Mouse (Mus musculus): ENCODE measurements around the gene Cnnm2.
A peak's percentile ranks its signal among the peaks of the same experiment; 100 is the strongest.
"Not testable (repeated sequence)": the region's sequence is repeated elsewhere in the genome, so short reads cannot be mapped to it uniquely, and the experiment has no call there.

Cnnm2 gene

DNA sequence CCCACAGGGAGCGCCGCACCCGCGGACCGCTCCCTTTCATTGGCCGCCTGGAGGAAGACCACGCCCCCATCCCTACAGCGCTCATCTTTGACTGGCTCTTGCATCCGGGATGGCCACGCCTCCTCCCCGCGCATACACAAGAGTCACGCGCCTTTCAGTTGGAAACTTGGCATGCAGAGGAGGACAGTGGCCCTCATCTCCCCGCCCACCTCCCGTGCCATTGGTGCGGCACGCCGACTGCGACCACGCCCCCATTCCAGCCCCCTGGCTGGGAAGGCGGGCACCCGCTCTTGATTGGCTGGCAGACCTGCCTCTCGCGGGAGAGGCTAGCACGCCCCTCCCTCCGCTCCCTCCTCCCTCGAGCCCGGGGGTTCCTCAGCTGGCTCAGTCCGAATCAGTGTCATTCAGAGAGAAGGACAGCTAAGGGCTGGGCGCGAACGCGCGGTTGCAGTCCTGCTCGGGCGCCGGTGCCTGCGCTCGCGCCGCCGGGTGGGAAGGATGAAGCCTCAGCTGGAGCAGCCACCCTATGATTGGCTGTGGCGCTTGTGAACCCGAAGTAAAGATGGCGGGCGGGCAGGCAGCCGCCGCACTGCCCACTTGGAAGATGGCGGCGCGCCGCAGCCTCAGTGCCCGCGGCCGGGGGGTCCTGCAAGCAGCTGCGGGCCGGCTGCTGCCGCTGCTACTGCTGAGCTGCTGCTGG is at the start of gene Cnnm2:
TSS of gene Cnnm2 (plus strand) at position 350 of the 700 bp plus-strand sequence.
- DNase-seq, result peak; percentile 100

GRCm38 (mm10) chr19:46714234-46714633 is 47.2 kb upstream of the Cnnm2 start:
- no peak for DNase-seq

GRCm38 (mm10) chr19:46715016-46715415 is 46.4 kb upstream of the Cnnm2 start:
- no peak for DNase-seq

DNA sequence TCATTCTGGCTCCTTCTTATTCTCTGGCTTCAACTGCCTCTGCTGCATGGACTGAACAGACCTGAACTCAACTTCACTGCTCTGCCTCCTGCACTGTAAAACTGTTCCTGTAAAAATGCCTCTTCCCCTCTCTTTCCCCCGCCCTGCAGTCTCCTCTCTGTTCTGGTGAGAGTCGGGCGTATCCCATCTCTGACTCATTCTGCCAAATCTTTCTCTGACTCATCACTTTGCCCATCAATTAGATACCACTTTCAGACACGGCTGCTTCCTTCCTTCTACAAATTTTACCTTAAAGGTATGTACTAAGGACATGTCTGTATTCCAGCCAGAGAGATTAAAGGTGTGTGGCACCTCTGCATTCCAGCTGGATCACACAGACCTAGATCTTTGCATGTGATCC is 43.2 kb upstream of the Cnnm2 start:
- DNase-seq, result no peak

- no peak for DNase-seq
Measured at GRCm38 (mm10) chr19:46724411-46724810, 37.0 kb upstream of the Cnnm2 start.

DNA sequence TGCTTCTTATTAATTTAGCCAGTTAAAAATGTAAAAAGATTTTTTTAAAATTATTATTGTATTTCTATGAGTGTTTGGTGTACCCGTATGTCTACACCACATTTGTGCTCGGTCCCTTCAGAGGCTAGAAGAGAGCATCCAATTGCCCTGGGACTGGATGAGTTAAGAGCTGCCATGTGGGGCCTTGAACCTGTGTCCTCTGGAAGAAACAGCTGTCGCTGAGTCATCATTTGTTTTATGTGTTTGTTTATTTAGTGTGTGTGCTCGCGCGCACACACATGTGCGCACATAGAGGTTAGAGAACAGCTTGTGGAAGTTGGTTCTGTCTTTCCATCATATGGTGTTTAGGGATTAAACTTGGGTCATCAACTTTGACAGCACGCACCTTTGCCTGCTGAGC is 35.3 kb upstream of the Cnnm2 start:
- DNase-seq, result no peak

DNA sequence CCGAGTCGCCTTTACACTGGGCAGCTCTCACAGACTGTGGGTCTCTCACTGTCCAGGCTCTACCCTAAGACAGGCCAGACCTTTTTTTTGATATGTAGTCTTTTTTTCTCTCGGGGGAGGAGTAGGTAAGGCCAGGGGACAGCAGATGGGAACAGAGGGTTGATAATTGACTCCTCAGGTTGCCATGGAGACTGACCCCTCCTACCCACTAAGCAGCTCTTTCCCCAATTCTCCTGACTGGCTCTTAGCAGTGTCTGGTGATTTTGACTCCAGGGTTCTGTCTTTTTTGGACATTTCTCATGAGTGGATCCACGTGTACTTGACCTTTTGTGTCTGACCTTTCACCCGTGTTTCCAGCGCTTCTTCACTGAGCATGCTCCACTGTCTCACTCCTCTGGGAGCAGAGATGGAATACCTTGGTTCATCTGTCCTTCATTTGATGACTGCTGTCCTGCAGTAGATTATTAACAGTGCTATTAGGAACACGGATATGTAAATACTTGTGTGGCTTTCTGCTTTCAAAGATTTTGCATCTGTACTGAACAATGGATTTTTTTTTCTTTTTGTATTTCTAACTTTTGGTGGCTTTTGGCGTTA is 34.2 kb upstream of the Cnnm2 start:
- no peak for DNase-seq

- DNase-seq, result no peak
Measured at GRCm38 (mm10) chr19:46727945-46728540, 33.4 kb upstream of the Cnnm2 start.

DNA sequence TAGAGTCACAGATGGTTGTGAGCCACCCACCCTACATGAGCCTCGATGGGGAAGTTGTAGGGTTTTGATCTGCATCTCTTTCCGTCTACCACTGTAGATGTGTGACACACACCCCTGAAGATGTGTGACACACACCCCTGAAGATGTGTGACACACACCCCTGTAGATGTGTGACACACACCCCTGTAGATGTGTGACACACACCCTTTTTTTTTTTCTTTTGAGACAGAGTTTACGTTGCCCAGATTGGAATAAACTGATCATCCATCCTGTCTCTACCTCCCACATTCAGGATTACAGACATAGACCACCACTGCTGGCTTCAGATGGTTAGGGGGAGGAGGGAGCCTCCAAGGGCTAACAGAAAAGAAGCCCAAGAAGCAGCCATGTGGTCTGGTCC is 32.5 kb upstream of the Cnnm2 start:
- no peak for DNase-seq

DNA sequence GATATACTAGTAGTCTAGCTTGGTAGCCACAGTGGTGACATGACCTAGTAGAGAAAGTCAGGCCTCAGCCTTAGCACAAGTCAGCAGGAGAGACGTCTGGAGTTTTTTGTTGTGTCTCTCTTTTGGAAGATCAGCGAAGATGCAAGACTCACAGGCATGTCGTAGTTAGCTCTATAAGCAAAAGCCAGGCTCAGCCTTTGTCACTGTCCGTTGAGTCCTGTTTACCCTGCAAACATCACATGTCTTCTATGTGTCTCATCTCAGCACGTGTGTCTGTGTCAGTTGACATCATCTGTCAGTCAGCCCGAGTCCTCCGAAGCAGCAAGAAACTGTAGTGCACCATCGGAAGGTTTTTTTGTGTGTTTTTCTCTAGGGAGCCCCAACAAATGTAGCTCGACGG is 30.0 kb upstream of the Cnnm2 start:
- DNase-seq, result no peak

DNA sequence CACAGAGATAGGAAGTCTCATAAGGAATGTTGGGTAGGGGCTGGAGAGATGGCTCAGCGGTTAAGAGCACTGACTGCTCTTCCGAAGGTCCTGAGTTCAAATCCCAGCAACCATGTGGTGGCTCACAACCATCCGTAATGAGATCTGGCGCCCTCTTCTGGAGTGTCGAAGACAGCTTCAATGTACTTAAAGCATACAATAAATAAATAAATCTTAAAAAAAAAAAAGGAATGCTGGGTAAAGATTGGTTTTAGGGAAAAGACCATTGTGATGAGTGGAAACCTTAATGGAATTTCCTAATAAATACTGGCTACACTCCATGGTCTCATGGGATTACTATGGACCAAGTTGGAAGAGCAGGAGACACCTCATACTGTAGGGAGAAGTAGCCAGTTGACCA is 28.7 kb upstream of the Cnnm2 start:
- not testable (repeated sequence) for DNase-seq

GRCm38 (mm10) chr19:46733626-46734025 is 27.8 kb upstream of the Cnnm2 start:
- no peak for DNase-seq

DNA sequence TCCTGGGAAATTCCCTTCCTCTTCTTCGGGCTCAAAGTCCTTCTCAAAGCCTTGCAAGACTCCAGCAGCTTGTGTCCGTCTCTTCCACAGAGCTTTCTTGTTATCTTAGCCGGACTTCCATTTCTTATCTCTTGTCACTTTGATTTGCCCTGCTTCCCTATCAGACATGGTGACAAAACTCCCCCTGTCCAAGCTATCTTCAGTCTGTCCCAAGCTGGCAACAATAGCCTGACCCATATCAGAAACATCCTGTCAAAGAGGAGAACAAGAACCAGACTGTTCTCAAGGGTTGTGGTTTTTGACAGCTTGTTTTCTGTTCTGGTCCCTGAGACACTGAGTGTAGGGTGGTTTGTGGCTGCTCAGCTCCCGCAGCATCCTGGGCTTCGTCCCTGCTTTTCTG is 26.2 kb upstream of the Cnnm2 start:
- no peak for DNase-seq

- DNase-seq, result no peak
Measured at GRCm38 (mm10) chr19:46737106-46737505, 24.3 kb upstream of the Cnnm2 start.

- peak; percentile 65 for DNase-seq
Measured at GRCm38 (mm10) chr19:46740341-46741008, 20.9 kb upstream of the Cnnm2 start.

DNA sequence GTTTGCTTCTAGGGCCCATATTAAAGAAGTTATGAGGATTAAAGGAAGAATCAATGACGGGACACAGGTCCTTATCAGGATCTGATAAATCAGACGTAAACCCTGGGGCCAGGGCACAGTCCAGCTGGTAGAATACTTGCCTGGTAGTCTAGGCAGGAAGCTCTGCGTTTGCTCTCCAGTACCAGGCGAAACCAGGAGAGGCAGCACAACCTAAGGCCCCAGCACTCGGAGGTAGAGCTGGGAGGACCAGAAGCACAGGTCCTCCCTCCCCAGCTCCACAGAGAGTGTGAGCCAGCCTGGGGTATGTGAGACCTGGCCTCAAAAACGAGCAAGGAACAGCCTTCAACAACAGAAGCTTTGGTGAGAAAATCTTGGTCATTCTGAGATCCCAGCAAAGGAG is 19.8 kb upstream of the Cnnm2 start:
- DNase-seq, result no peak

DNA sequence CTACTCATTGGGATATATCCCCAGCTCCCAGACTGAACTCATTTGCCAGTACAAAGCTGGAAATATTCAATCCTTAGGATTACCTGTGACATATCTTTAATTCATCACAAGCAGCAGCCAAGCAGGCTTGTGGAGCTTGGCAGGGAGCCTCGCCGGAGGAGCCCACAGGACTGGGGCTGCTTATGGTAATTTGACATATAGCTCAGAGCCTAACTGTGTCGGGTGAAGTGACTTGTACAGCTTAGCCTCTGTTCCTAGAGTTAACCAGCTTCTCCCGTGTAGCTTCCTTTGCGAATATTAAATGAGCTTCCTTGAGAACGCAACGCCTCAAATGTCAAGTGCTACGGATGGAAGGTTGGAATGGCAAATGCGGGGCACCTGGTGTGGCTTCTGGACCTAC is 16.7 kb upstream of the Cnnm2 start:
- DNase-seq, result no peak

DNA sequence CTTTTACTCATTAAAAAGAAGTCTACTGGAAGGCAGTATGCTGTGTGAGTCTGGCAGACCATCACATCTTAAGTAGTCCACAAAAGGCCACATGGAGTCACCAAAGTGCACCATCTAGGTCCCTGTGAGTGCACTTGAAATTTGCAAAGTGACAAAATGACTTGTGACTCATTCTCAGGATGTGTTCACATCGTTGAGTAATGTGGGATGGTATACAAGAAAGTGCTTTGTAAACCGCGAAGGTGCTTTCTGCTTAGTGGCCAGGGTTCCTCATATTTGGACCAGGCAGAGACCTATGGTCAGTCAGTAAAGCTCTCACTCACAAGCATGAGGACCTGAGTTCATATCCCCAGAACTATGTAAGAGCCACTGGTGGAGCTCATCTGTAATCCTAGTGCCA is 13.6 kb upstream of the Cnnm2 start:
- no peak for DNase-seq

GRCm38 (mm10) chr19:46752235-46752634 is 9.2 kb upstream of the Cnnm2 start:
- no peak for DNase-seq

DNA sequence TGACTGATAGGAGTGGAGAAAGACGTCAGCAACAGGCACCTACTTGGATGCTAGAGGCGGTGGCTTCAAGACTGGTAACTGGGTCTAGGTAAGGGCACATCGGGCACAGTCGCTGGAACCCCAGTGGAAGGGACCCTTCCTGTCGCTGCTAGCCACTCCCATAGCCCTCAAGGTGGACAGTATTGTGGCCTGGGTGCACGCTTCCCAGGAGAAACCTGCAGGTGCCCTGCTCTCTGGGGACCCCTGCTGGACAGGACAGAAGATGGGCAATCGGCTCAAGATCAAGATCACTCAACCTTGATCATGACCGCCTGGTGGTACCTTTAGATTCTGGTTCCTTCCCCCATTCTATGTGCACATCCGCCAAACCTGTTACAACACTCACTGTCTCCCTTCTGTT is 6.3 kb upstream of the Cnnm2 start:
- no peak for DNase-seq

DNA sequence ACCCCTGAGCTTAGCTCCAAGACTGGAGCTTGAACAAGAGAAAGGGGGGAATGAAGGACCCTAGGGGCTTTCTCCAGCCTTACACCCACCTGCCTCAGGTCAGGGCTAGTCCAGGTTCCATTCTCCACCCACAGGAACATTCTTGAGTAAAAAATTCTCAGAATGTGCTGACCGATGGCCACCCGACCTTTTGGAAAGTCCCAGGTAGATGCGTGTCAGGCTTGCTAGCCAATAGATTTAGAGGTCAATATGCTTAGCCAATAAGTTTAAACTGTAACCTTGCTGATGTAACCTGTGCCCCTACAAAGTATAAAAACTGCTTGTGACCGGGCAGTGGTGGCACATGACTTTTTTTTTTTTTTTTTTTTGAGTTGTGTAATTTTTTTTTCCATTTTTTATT is 5.2 kb upstream of the Cnnm2 start:
- DNase-seq, result no peak

DNA sequence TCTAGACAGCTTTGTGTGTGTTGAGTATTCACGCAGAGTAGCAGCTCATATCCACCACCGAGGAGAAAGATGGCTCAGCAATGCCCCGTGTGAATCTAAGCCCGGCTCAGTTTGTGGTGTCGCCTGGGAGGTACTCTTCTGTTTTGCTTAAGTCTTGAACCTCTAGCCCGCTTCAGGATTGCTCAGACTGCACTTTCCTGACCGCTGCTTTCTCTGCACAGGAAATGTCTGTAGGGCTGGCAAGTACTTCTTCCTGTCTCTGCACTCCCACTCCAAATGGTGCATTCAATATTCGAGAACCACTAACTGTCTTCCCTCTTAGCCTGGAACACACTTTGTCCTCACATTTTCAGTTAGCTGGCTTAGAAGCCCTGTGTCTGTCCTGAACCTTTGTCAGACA is 2.3 kb upstream of the Cnnm2 start:
- no peak for DNase-seq

DNA sequence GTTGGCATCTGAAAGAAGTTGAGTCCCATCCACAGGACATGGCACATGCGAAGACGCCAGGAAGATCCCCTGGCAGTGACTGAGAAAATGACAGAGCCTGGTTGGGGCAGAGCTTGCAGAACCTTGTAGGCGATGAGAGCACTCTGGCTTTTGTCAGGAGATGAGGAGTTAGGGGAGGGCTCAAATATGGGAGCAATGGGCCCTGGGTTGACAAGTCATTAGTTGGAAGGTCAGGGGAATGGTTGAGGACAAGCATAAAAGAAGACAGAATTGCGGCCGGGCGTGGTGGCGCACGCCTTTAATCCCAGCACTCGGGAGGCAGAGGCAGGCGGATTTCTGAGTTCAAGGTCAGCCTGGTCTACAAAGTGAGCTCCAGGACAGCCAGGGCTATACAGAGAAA is 1.5 kb upstream of the Cnnm2 start:
- not testable (repeated sequence) for DNase-seq

Measured in right cerebral cortex, adult 18-20 months (tissue).